Mouse (Mus musculus): ENCODE data around the gene Galntl5.

GRCm38 (mm10) chr5:25256686-25257085, 75.4 kb downstream of the Galntl5 start:
- TF ChIP-seq CTCF (IDR thresholded peaks at IDR 0.05; ENCODE audit: low read depth) (no peak), EP300 (IDR thresholded peaks at IDR 0.05; ENCODE audit: low read depth) (no peak)

Data from heart, postnatal 0 days (tissue).